15 mouse cellular contexts compared by ENCODE assay signal in genomic region chr5:123079568-123079967, GRCm38 (mm10). TPM values are rescaled to one million over a fixed set of nuclear protein-coding genes. Genes with fewer than 3 reads are reported as not detected.
A peak's percentile ranks its signal among the peaks of the same experiment; 100 is the strongest.
DNase-seq lines count a peak whose midpoint lies in the region; ATAC-seq and TF ChIP-seq lines count a peak whose summit lies in the region.
"Had no signal": no experiment of that assay in that cellular context is flagged by ENCODE, and none has a peak within 500 bp of the region (broad histone marks: within the 10 kb centered on the region; RNA-seq: fewer than 3 reads in every experiment).

No protein-coding gene starts in this region.

- H3K27ac ChIP-seq in intestine, embryonic 16.5 days (ENCODE audit: low read length) = peak overlapping the region; percentile 11; the same call in 1 of the 2 replicates
- no peak overlapping the region for H3K27ac ChIP-seq in intestine, embryonic 15.5 days
- H3K27ac ChIP-seq in stomach, embryonic 15.5 days = peak overlapping the region; percentile 57
- no peak overlapping the region for H3K27ac ChIP-seq in stomach, postnatal 0 days (replicated peaks)
- peak overlapping the region; percentile 72 for H3K27ac ChIP-seq in stomach, embryonic 16.5 days (ENCODE audit: low read length)
- H3K27ac ChIP-seq: forebrain, embryonic 15.5 days; midbrain, embryonic 13.5 days had no signal

- peaks cover 66% of the 10 kb centered on the region for H3K36me3 ChIP-seq in erythroblast, embryonic 14.5 days (ENCODE audit: control insufficient read depth)
- no peaks in the 10 kb centered on the region for H3K36me3 ChIP-seq in intestine, embryonic 16.5 days (ENCODE audit: control insufficient read depth, insufficient read depth, low read length)
- H3K36me3 ChIP-seq in intestine, embryonic 15.5 days = no peaks in the 10 kb centered on the region
- H3K36me3 ChIP-seq in stomach, embryonic 15.5 days = no peaks in the 10 kb centered on the region
- H3K36me3 ChIP-seq in stomach, postnatal 0 days (ENCODE audit: control insufficient read depth, insufficient read depth, low read length) = no peaks in the 10 kb centered on the region
- H3K36me3 ChIP-seq in stomach, embryonic 16.5 days (ENCODE audit: control insufficient read depth, insufficient read depth, low read length) = no peaks in the 10 kb centered on the region
- H3K36me3 ChIP-seq: forebrain, embryonic 15.5 days; midbrain, embryonic 13.5 days had no signal

- H3K27me3 ChIP-seq in erythroblast, embryonic 14.5 days (ENCODE audit: control insufficient read depth) = no peaks in the 10 kb centered on the region; the same call in 1 of the 2 replicates
- no peaks in the 10 kb centered on the region for H3K27me3 ChIP-seq in intestine, embryonic 16.5 days (replicated peaks; ENCODE audit: control insufficient read depth, insufficient read depth, low read length)
- H3K27me3 ChIP-seq in intestine, embryonic 15.5 days (replicated peaks) = no peaks in the 10 kb centered on the region
- H3K27me3 ChIP-seq in stomach, embryonic 15.5 days (replicated peaks) = no peaks in the 10 kb centered on the region
- H3K27me3 ChIP-seq in stomach, postnatal 0 days (ENCODE audit: control insufficient read depth, insufficient read depth, low read length) = no peaks in the 10 kb centered on the region
- no peaks in the 10 kb centered on the region for H3K27me3 ChIP-seq in stomach, embryonic 16.5 days (ENCODE audit: control insufficient read depth, insufficient read depth, low read length)
- H3K27me3 ChIP-seq: forebrain, embryonic 15.5 days had no signal

- ATAC-seq in erythroblast, adult 5-6 weeks (replicated peaks; ENCODE audit: low FRiP score, poor library complexity, severe bottlenecking) = no peak
- no peak for ATAC-seq in intestine, embryonic 16.5 days
- ATAC-seq in intestine, embryonic 15.5 days = no peak
- ATAC-seq in stomach, embryonic 15.5 days (ENCODE audit: insufficient read depth, low FRiP score, low read depth) = no peak
- no peak for ATAC-seq in stomach, postnatal 0 days (ENCODE audit: low FRiP score, low TSS enrichment)
- ATAC-seq in stomach, embryonic 16.5 days (ENCODE audit: insufficient read depth, low FRiP score) = no peak
- ATAC-seq: forebrain, embryonic 15.5 days; midbrain, embryonic 13.5 days had no signal

- DNase-seq in stomach, postnatal 0 days (ENCODE audit: low spot score) = no peak
- DNase-seq in gastrocnemius, postnatal 25 days = no peak
- DNase-seq: cerebellum, adult 8-10 months; gastrocnemius, postnatal 36 days; right cerebral cortex, adult 18-20 months; thymus, postnatal 14 days had no signal

- no peak overlapping the region for H3K9ac ChIP-seq in intestine, embryonic 16.5 days (ENCODE audit: low read depth, low read length)
- H3K9ac ChIP-seq in intestine, embryonic 15.5 days = no peak overlapping the region
- no peak overlapping the region for H3K9ac ChIP-seq in stomach, embryonic 15.5 days
- H3K9ac ChIP-seq in stomach, postnatal 0 days (ENCODE audit: low read length) = no peak overlapping the region
- no peak overlapping the region for H3K9ac ChIP-seq in stomach, embryonic 16.5 days (ENCODE audit: low read length)
- H3K9ac ChIP-seq: forebrain, embryonic 15.5 days; midbrain, embryonic 13.5 days had no signal

- H3K4me2 ChIP-seq in intestine, embryonic 16.5 days (ENCODE audit: low read depth, low read length) = no peak overlapping the region
- no peak overlapping the region for H3K4me2 ChIP-seq in intestine, embryonic 15.5 days (replicated peaks)
- H3K4me2 ChIP-seq in stomach, embryonic 15.5 days = no peak overlapping the region
- no peak overlapping the region for H3K4me2 ChIP-seq in stomach, postnatal 0 days (replicated peaks; ENCODE audit: low read depth)
- H3K4me2 ChIP-seq in stomach, embryonic 16.5 days (ENCODE audit: low read depth, low read length) = no peak overlapping the region
- H3K4me2 ChIP-seq: forebrain, embryonic 15.5 days; midbrain, embryonic 13.5 days had no signal

- no peak for TF ChIP-seq EP300 in stomach, postnatal 0 days (optimal IDR thresholded peaks at IDR 0.05)

- peaks cover 10% of the 10 kb centered on the region for H3K9me3 ChIP-seq in erythroblast, embryonic 14.5 days (ENCODE audit: control insufficient read depth, low read length)
- peaks cover 4% of the 10 kb centered on the region; the same call in 1 of the 2 replicates for H3K9me3 ChIP-seq in intestine, embryonic 16.5 days (ENCODE audit: control insufficient read depth, low read length)
- H3K9me3 ChIP-seq in intestine, embryonic 15.5 days = no peaks in the 10 kb centered on the region
- no peaks in the 10 kb centered on the region for H3K9me3 ChIP-seq in stomach, embryonic 15.5 days
- no peaks in the 10 kb centered on the region for H3K9me3 ChIP-seq in stomach, postnatal 0 days (ENCODE audit: control insufficient read depth, low read length)
- no peaks in the 10 kb centered on the region for H3K9me3 ChIP-seq in stomach, embryonic 16.5 days (replicated peaks; ENCODE audit: control insufficient read depth, low read length)
- H3K9me3 ChIP-seq: forebrain, embryonic 15.5 days; midbrain, embryonic 13.5 days had no signal

- peak overlapping the region; percentile 74 for H3K4me3 ChIP-seq in erythroblast, embryonic 14.5 days (replicated peaks)
- H3K4me3 ChIP-seq in intestine, embryonic 16.5 days (ENCODE audit: low read length) = no peak overlapping the region
- no peak overlapping the region for H3K4me3 ChIP-seq in intestine, embryonic 15.5 days (replicated peaks)
- no peak overlapping the region for H3K4me3 ChIP-seq in stomach, embryonic 15.5 days (replicated peaks)
- H3K4me3 ChIP-seq in stomach, postnatal 0 days (ENCODE audit: low read depth, low read length) = no peak overlapping the region
- no peak overlapping the region for H3K4me3 ChIP-seq in stomach, embryonic 16.5 days (replicated peaks; ENCODE audit: low read length)
- H3K4me3 ChIP-seq: forebrain, embryonic 15.5 days; midbrain, embryonic 13.5 days had no signal

- no peak for TF ChIP-seq CTCF in stomach, postnatal 0 days (IDR thresholded peaks at IDR 0.05; ENCODE audit: low read depth)

- 71% methylated on average over 1 of the region's 1 CpGs for whole genome bisulfite sequencing in intestine, embryonic 16.5 days
- WGBS in intestine, embryonic 15.5 days = 59% methylated on average over 1 of the region's 1 CpGs
- WGBS in stomach, embryonic 15.5 days = 78% methylated on average over 1 of the region's 1 CpGs
- 82% methylated on average over 1 of the region's 1 CpGs for WGBS in stomach, postnatal 0 days
- 79% methylated on average over 1 of the region's 1 CpGs for WGBS in stomach, embryonic 16.5 days

- H3K4me1 ChIP-seq in erythroblast, embryonic 14.5 days (ENCODE audit: control insufficient read depth) = peaks cover 78% of the 10 kb centered on the region
- peaks cover 16% of the 10 kb centered on the region for H3K4me1 ChIP-seq in intestine, embryonic 16.5 days (ENCODE audit: control insufficient read depth, insufficient read depth, low read length)
- H3K4me1 ChIP-seq in intestine, embryonic 15.5 days (replicated peaks) = peaks cover 18% of the 10 kb centered on the region
- peaks cover 22% of the 10 kb centered on the region for H3K4me1 ChIP-seq in stomach, embryonic 15.5 days
- no peaks in the 10 kb centered on the region for H3K4me1 ChIP-seq in stomach, postnatal 0 days (replicated peaks; ENCODE audit: control insufficient read depth, insufficient read depth)
- H3K4me1 ChIP-seq in stomach, embryonic 16.5 days (ENCODE audit: control insufficient read depth, insufficient read depth, low read length) = peaks cover 21% of the 10 kb centered on the region

RNA-seq across cellular contexts. Expression of gene Tmem120b, which starts 11.4 kb away (rescaled TPM):
- 9.4 and 10.1 TPM in 2 replicates for polyA plus RNA-seq in erythroblast, embryonic 14.5 days (2012)
- 14.4 and 28.6 TPM in 2 replicates for total RNA-seq in erythroblast, adult 5-6 weeks (2015; ENCODE audit: low replicate concordance)
- 25.6 and 61.1 TPM in 2 replicates for total RNA-seq in erythroblast, adult 5-6 weeks (2017; ENCODE audit: low replicate concordance)
- polyA plus RNA-seq in intestine, embryonic 16.5 days (2015; fragmentation: Nextera tagmentation; extraction: Ambion mirVana) = 10.4 and 10.9 TPM in 2 replicates
- 8.4 and 10.1 TPM in 2 replicates for polyA plus RNA-seq in intestine, embryonic 15.5 days (2015; fragmentation: Nextera tagmentation; extraction: Ambion mirVana)
- 12.9 and 14.2 TPM in 2 replicates for polyA plus RNA-seq in stomach, embryonic 15.5 days (2015; fragmentation: Nextera tagmentation; extraction: Ambion mirVana)
- 8.0 and 9.1 TPM in 2 replicates for polyA plus RNA-seq in stomach, postnatal 0 days (2015; fragmentation: Nextera tagmentation; extraction: Ambion mirVana)
- 13.7 and 15.3 TPM in 2 replicates for polyA plus RNA-seq in stomach, embryonic 16.5 days (2015; fragmentation: Nextera tagmentation; extraction: Ambion mirVana)
- 10 to 100 TPM; 14.1 to 15.3 TPM for total RNA-seq in gastrocnemius, postnatal 25 days (2021)

RNA-seq across cellular contexts. Expression of gene Morn3, which starts 32.8 kb away (rescaled TPM):
- polyA plus RNA-seq in erythroblast, embryonic 14.5 days (2012) = not detected in 2 replicates
- total RNA-seq in erythroblast, adult 5-6 weeks (2015; ENCODE audit: low replicate concordance) = not detected in 2 replicates
- total RNA-seq in erythroblast, adult 5-6 weeks (2017; ENCODE audit: low replicate concordance) = not detected in 2 replicates
- 0.57 TPM in 1 of 2 replicates, not detected in the other for polyA plus RNA-seq in intestine, embryonic 16.5 days (2015; fragmentation: Nextera tagmentation; extraction: Ambion mirVana)
- polyA plus RNA-seq in intestine, embryonic 15.5 days (2015; fragmentation: Nextera tagmentation; extraction: Ambion mirVana) = 0.45 TPM in 1 of 2 replicates, not detected in the other
- 0.54 TPM in 1 of 2 replicates, not detected in the other for polyA plus RNA-seq in stomach, embryonic 15.5 days (2015; fragmentation: Nextera tagmentation; extraction: Ambion mirVana)
- 0.41 TPM in 1 of 2 replicates, not detected in the other for polyA plus RNA-seq in stomach, postnatal 0 days (2015; fragmentation: Nextera tagmentation; extraction: Ambion mirVana)
- polyA plus RNA-seq in stomach, embryonic 16.5 days (2015; fragmentation: Nextera tagmentation; extraction: Ambion mirVana) = 1.0 TPM in 1 of 2 replicates, not detected in the other
- not detected for total RNA-seq in gastrocnemius, postnatal 25 days (2021)
- total RNA-seq: gastrocnemius, postnatal 36 days; liver, adult 2 months had no signal
- polyA plus RNA-seq: liver, adult 2 months had no signal

RNA-seq across cellular contexts. Expression of gene Rhof, which starts 52.9 kb away (rescaled TPM):
- 0.38 and 0.52 TPM in 2 replicates for polyA plus RNA-seq in erythroblast, embryonic 14.5 days (2012)
- total RNA-seq in erythroblast, adult 5-6 weeks (2015; ENCODE audit: low replicate concordance) = 1.5 and 2.1 TPM in 2 replicates
- total RNA-seq in erythroblast, adult 5-6 weeks (2017; ENCODE audit: low replicate concordance) = 0.70 and 2.1 TPM in 2 replicates
- 2.5 and 2.8 TPM in 2 replicates for polyA plus RNA-seq in intestine, embryonic 16.5 days (2015; fragmentation: Nextera tagmentation; extraction: Ambion mirVana)
- 1.7 and 2.3 TPM in 2 replicates for polyA plus RNA-seq in intestine, embryonic 15.5 days (2015; fragmentation: Nextera tagmentation; extraction: Ambion mirVana)
- polyA plus RNA-seq in stomach, embryonic 15.5 days (2015; fragmentation: Nextera tagmentation; extraction: Ambion mirVana) = 1.9 and 2.3 TPM in 2 replicates
- 18.6 and 22.3 TPM in 2 replicates for polyA plus RNA-seq in stomach, postnatal 0 days (2015; fragmentation: Nextera tagmentation; extraction: Ambion mirVana)
- 2.6 and 3.7 TPM in 2 replicates for polyA plus RNA-seq in stomach, embryonic 16.5 days (2015; fragmentation: Nextera tagmentation; extraction: Ambion mirVana)
- total RNA-seq in gastrocnemius, postnatal 25 days (2021) = under 1 TPM; 0.23 to 0.38 TPM

Comparison
In these comparisons a context has a peak if more than half of its experiments do, and no peak if none do; other contexts are left out.
1. H3K27ac ChIP-seq: peak in intestine, embryonic 16.5 days (single experiment), stomach, embryonic 15.5 days (single experiment) and stomach, embryonic 16.5 days (single experiment); none in intestine, embryonic 15.5 days (single experiment) and stomach, postnatal 0 days (single experiment).